Mouse (Mus musculus) megakaryocyte progenitor cell, adult 5-6 weeks (primary cell): ENCODE measurements at regions not wholly inside any gene's neighbourhood (a gene's known extent, or its start where the extent isn't known, plus 50 kb on each side); places are given as distances from the start of the nearest gene placed in this dataset.
"Not testable (repeated sequence)": the region's sequence is repeated elsewhere in the genome, so short reads cannot be mapped to it uniquely, and the experiment has no call there.

Source experiments
- ATAC-seq: replicated peaks from 2 replicates; pipeline ENCODE4 v1.8.0; 2016; ENCODE audit warnings: mild to moderate bottlenecking, moderate TSS enrichment, inconsistent platforms; ENCODE audit not compliant: poor library complexity

DNA sequence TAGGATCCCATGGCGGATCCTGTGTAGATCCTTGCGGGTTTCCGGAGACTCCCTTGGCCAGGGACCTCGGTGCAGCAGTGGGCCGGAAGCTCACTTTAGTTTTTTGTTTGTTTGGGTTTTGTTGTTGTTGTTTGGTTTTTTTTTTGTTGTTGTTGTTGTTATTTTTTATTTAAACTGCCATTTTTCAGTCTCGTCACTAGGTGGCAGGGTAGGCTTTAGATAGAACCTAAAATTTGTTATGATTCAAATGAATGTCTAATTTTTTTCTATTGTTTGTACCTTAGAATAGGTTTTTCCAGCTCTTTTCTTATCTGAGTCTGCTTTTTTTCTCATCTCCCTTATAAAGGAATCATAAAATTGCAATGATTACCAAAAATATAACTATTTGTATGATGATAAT, 834.4 kb upstream of the Tacstd2 start:
- ATAC-seq: no peak

DNA sequence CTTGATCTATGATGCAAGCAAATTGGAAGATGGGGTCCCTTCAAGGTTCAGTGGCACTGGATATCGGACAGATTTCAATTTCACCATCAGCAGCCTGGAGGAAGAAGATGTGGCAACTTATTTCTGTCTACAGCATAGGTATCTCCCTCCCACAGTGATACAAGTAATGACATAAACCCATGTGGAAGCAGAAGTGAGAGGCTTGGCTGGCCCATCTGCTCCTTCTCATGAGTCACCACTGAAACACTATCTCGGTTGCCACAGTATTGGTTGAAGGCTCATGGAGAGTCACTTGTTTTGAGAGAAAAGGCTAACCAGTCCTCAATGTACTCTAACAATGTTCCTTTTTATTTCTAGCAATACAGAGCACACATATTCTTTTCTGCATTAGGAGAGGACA, 804.2 kb upstream of the Tacstd2 start:
- ATAC-seq: peak; percentile 84

DNA sequence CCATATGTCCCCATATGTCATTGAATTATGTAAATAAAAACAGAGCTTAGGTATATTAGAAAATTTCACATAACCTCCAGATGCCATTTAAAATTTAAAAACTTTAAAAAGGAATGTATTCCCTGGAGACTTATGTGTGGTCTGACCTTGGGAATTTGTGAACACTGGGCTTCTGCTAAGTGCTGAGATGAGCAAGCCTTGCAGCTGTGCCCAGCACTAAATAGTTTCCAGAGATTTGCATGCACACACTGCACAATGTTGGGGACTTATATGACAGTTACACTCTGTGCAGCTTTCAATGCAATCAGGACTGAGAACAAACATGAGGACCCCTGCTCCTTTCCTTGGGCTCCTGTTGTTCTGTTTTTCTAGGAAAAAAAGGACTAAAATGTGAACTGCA, 803.6 kb upstream of the Tacstd2 start:
- ATAC-seq: not testable (repeated sequence)

DNA sequence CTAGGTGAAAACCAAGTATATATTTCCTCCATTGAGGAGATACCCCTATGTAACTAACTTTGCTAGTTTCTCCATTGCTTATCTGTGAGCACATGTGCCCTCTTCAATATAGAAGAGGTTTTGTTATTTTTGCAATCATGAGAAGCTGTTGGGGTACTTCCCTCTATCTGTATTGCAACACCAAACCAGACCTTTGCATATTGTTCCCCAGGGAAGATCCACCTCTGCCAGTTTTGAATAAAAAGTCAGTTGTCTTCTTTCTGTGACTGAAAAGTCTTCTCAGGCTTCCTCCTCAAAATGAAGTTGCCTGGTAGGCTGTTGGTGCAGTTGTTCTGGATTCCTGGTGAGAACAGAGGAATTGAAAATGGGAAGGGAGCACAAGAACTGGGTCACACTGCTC, 775.8 kb upstream of the Tacstd2 start:
- ATAC-seq: 0 out of 2 replicates have a peak, but pooled peaks have one; percentile 39

DNA sequence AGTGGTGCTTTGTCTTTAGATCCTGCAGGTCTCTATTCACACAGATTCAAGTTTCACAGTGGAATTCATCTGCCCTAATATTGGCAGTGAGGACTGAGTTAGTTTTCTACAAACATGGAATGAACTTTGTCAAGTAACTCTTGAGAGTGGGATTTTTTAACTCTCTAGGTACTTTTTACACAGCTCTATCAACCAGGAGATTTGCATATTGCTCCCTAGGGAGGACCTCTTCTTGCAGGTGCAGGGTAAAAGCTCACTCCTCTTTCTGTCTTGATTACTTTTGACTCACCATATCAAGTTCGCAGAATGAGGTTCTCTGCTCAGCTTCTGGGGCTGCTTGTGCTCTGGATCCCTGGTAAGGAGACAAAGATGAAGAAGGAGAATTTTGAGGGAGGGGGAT, 766.5 kb upstream of the Tacstd2 start:
- ATAC-seq: no peak

DNA sequence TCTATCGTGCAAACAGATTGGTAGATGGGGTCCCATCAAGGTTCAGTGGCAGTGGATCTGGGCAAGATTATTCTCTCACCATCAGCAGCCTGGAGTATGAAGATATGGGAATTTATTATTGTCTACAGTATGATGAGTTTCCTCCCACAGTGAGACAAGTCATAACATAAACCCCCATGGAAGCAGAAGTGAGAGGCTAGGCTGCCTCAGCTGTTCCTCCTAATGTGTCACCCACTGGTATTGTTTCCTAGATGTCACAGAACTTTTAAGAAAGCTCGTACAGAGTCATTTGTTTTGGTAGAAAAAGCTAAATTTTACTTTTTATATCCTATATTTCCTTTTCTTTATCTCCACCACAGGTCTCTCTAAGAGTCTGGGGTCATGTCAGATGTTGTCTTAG, 721.1 kb upstream of the Tacstd2 start:
- 0 out of 2 replicates have a peak, but pooled peaks have one; percentile 44 for ATAC-seq

DNA sequence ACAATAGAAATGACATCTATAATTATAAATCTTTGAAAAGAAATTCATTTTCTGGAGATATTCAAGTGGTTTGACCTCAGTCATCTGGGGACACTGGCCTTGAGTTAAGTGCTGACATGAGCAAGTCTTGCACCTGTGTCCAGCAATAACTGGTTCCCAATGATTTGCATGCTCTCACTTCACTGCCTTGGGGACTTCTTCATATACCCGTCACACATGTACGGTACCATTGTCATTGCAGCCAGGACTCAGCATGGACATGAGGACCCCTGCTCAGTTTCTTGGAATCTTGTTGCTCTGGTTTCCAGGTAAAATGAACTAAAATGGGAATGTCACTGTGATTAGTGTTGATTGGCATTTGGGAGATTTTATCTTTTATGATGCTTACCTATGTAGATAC, 720.6 kb upstream of the Tacstd2 start:
- no peak for ATAC-seq

DNA sequence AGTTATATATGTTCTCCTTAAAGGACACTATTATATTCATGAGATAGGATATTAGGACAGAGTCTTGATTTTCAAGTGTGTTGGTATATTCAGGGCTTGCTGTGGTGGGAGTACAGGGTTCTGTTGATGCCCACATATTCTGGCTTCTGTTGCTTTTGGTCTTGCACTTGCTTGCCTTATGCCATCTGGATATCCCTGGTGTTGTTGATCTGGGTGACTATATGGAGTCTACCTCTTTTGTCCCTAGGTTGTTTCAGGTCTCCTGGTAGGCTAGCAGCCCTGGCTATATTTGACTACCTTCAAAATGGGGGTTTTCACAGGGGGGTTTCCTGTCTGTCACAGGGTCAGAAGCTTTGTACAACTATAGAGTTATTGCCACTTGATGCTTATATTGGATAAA, 717.1 kb upstream of the Tacstd2 start:
- ATAC-seq: no peak

DNA sequence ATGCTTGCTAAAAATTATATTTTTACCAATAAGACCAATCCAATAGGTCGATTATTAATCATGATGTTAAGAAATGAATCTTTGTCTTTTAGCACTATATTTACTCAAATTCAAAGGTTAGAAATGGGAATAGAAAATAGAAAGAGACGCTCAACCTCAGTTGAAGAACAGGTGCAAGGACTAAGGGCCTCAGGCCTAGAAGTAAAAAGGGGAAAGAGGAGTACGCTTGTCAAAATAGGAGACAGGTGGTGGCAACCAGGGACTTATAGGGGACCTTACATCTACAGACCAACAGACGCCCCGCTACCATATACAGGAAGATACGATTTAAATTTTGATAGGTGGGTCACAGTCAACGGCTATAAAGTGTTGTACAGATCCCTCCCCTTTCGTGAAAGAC, 715.7 kb upstream of the Tacstd2 start:
- 0 out of 2 replicates have a peak, but pooled peaks have one; percentile 26 for ATAC-seq

DNA sequence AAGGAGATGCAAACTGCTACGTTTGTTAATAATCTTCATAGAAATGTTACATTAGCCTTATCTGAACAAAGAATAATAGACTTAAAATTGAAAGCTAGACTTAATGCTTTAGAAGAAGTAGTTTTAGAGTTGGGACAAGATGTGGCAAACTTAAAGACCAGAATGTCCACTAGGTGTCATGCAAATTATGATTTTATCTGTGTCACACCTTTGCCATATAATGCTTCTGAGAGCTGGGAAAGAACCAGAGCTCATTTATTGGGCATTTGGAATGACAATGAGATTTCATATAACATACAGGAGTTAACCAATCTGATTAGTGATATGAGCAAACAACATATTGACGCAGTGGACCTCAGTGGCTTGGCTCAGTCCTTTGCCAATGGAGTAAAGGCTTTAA, 714.8 kb upstream of the Tacstd2 start:
- not testable (repeated sequence) for ATAC-seq

DNA sequence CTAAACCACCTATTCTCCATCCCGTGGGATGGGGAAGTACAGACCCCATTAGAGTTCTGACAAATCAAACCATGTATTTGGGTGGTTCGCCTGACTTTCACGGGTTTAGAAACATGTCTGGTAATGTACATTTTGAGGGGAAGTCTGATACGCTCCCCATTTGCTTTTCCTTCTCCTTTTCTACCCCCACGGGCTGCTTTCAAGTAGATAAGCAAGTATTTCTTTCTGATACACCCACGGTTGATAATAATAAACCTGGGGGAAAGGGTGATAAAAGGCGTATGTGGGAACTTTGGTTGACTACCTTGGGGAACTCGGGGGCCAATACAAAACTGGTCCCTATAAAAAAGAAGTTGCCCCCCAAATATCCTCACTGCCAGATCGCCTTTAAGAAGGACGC, 713.7 kb upstream of the Tacstd2 start:
- not testable (repeated sequence) for ATAC-seq

DNA sequence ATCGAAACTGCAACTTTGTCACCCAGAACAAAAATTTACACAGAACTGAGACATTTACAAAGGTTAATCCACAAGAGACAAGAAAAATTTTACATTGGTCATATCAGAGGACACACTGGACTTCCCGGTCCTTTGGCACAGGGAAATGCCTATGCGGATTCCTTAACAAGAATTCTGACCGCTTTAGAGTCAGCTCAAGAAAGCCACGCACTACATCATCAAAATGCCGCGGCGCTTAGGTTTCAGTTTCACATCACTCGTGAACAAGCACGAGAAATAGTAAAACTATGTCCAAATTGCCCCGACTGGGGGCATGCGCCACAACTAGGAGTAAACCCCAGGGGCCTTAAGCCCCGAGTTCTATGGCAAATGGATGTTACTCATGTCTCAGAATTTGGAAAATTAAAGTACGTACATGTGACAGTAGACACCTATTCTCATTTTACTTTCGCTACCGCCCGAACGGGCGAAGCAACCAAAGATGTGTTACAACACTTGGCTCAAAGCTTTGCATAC, 712.5 kb upstream of the Tacstd2 start:
- not testable (repeated sequence) for ATAC-seq

DNA sequence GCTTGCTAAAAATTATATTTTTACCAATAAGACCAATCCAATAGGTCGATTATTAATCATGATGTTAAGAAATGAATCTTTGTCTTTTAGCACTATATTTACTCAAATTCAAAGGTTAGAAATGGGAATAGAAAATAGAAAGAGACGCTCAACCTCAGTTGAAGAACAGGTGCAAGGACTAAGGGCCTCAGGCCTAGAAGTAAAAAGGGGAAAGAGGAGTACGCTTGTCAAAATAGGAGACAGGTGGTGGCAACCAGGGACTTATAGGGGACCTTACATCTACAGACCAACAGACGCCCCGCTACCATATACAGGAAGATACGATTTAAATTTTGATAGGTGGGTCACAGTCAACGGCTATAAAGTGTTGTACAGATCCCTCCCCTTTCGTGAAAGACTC, 707.2 kb upstream of the Tacstd2 start:
- ATAC-seq: 0 out of 2 replicates have a peak, but pooled peaks have one; percentile 26

DNA sequence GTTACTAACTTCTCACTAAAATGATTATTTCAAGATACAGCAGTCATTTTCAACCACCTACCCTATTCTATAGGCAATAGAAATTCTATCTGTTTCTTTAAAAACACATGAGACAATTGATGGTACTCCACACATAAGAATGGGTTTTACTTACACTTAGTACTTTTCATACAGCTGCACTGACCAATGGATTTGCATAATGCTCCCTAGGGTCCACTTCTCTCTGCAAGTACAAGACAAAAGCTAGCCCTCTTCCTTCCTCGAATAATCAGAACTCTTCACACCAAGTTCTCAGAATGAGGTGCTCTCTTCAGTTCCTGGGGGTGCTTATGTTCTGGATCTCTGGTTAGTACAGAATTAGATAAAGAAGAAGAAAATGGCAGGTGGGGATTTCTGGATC, 684.1 kb upstream of the Tacstd2 start:
- no peak for ATAC-seq

DNA sequence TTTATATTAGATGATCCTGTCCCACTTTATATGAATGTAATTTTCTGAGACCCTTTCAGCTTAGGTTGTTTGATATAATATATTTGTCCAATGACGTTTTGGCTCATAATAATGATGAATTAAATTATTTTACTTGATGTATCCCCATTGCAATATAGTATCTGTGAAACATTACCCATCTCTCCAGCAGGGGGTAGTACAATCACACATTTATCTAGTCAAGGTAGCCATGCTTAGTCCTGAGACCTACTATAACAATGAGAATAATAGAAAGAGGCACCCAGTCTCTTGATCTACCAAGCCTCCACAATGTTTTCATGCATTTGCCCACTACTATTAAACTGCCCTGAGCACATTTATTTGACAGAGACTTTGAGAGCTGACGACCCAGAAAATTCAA, 665.9 kb upstream of the Tacstd2 start:
- ATAC-seq: peak; percentile 65; the same call in 1 of the 2 replicates

DNA sequence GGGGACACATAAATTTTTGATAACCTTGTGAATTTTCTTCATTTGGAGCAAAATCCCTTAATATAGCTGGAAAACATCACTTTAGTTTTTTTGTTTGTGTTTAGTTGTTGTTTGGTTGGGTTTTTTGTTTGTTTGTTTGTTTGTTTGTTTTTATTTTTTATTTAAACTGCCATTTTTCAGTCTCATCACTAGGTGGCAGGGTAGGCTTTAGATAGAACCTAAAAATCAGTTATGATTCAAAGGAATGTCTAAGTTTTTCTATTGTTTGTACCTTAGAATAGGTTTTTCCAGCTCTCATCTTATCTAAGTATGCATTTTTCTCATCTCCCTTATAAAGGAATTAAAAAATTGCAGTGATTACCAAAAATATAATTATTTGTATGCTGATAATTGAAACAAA, 662.4 kb upstream of the Tacstd2 start:
- ATAC-seq: no peak

DNA sequence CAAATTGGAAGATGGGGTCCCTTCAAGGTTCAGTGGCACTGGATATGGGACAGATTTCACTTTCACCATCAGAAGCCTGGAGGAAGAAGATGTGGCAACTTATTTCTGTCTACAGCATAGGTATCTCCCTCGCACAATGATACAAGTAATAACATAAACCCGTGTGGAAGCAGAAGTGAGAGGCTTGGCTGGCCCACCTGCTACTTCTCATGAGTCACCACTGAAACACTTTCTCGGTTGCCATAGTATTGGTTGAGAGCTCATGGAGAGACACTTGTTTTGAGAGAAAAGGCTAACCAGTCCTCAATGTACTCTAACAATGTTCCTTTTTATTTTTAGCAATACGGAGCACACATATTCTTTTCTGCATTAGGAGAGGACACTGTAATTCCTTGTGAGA, 629.2 kb upstream of the Tacstd2 start:
- no peak for ATAC-seq

DNA sequence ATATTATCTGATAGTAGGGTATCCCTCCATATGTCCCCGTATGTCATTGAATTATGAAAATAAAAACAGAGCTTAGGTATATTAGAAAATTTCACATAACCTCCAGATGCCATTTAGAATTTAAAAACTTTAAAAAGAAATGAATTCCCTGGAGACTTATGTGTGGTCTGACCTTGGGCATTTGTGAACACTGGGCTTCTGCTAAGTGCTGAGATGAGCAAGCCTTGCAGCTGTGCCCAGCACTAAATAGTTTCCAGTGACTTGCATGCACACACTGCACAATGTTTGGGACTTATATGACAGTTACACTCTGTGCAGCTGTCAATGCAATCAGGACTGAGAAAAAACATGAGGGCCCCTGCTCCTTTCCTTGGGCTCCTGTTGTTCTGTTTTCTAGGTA, 628.5 kb upstream of the Tacstd2 start:
- ATAC-seq: not testable (repeated sequence)

DNA sequence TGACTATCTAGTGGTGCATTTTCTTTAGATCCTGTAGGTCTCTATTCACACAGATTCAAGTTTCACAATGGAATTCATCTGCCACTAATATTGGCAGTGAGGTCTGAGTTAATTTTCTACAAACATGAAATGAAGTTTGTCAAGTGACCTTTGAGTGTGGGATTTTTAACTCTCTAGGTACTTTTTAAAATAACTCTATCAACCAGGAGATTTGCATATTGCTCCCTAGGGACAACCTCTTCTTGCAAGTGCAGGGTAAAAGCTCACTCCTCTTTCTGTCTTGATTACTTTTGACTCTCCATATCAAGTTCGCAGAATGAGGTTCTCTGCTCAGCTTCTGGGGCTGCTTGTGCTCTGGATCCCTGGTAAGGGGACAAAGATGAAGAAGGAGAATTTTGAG, 616.0 kb upstream of the Tacstd2 start:
- ATAC-seq: no peak

DNA sequence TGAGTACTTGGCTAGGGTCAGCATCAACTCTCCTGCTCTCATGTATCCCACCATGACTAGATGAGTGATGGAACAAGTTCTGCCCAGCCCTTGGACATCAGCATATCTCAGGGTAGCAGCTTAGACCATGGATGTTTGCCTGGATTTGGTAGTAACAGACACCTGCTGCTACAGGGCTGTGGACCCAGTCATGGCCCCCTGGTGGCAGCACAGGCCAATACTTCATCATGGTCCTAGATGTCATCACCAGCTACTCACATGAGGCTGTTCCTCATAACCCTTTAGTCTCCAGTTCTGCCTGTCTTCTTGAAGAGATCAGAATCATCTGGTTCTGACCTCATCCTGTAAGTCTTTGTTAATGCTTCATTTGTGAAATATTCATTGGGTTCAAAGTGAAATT, 566.9 kb upstream of the Tacstd2 start:
- ATAC-seq: no peak
